Mouse (Mus musculus): ENCODE results near the gene Idh3g.

DNA sequence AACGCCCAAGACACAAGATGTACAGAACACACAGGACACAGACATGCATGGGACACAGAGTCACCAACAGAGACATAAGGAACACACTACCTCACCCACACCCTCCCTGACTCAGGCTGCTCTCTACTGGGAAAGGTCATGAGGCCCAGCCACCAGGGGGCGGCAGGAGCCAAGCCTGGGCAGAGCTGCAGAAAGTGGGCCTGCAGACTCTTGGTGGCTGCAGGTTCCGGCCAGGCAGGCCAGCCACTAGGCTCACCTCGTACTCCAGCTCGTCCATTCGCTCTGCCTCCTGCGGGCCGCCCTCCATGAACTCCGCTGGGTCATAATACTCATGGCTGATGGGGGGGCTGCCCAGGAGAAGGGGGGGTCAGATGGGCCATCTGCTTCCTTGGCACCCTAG is 11.8 kb upstream of the Idh3g start:
- no peak for TF ChIP-seq POLR2A (IDR thresholded peaks at IDR 0.05; ENCODE audit: control insufficient read depth, extremely low read depth, insufficient read depth, low read length, poor library complexity)
- TF ChIP-seq CTCF (IDR thresholded peaks at IDR 0.05; ENCODE audit: borderline replicate concordance, control insufficient read depth, extremely low read depth, insufficient read depth, low read length, poor library complexity), result peak; percentile 77; the same call in 1 of the 2 replicates
